Mouse (Mus musculus): ENCODE data around the gene Lhfpl5.

DNA sequence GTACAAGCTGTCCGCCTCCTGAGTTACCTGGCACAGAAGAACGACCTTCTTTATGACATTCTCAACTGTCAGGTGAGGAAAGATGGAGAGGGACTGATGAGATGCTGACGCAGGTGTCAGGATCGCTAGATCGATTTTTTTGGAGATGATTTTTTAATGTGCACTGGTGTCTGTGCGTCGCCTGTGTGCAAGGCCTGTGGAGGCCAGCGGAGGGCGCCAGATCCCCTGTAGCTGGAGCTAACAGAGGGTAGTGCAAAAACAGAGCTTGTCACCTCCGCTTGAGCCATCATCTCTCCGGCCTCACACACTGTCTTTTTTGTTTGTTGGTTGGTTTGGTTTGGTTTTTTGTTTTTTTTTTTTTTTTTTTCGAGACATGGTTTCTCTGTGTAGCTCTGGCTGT, 37.6 kb upstream of the Lhfpl5 start:
- TF ChIP-seq CTCF (IDR thresholded peaks at IDR 0.05; ENCODE audit: borderline replicate concordance, insufficient read depth, low read depth, low read length) (no peak), POLR2A (IDR thresholded peaks at IDR 0.05; ENCODE audit: borderline replicate concordance, insufficient read depth, low read length) (no peak)
